Mouse (Mus musculus) adipocyte (in vitro differentiated cells): Measurements from ENCODE around the gene 1700001C02Rik.

ENCODE experiments used
- DNase-seq: peaks from one replicate; pipeline ENCODE4 v3.0.0-alpha.2; 2016; ENCODE audit warnings: low spot score

Gene 1700001C02Rik

GRCm38 (mm10) chr5:30494606-30495005 is 28.8 kb downstream of the 1700001C02Rik start:
- no peak for DNase-seq

GRCm38 (mm10) chr5:30495288-30495687 is 29.4 kb downstream of the 1700001C02Rik start:
- no peak for DNase-seq

GRCm38 (mm10) chr5:30496821-30497220 is 31.0 kb downstream of the 1700001C02Rik start:
- DNase-seq, result no peak

GRCm38 (mm10) chr5:30497299-30497698 is 31.5 kb downstream of the 1700001C02Rik start:
- DNase-seq, result no peak

GRCm38 (mm10) chr5:30513111-30513510 is 47.3 kb downstream of the 1700001C02Rik start:
- no peak for DNase-seq

- DNase-seq, result peak; percentile 88
Observed at GRCm38 (mm10) chr5:30516376-30516775, 50.5 kb downstream of the 1700001C02Rik start.

GRCm38 (mm10) chr5:30518108-30518507 is 52.3 kb downstream of the 1700001C02Rik start:
- DNase-seq, result peak; percentile 49

- DNase-seq, result no peak
Observed at GRCm38 (mm10) chr5:30518547-30518946, 52.7 kb downstream of the 1700001C02Rik start.

- DNase-seq, result no peak
Observed at GRCm38 (mm10) chr5:30519494-30519893, 53.6 kb downstream of the 1700001C02Rik start.

- DNase-seq, result peak; percentile 30
Observed at GRCm38 (mm10) chr5:30520214-30520732, 54.4 kb downstream of the 1700001C02Rik start.

- no peak for DNase-seq
Observed at GRCm38 (mm10) chr5:30522406-30522805, 56.6 kb downstream of the 1700001C02Rik start.

- peak; percentile 32 for DNase-seq
Observed at GRCm38 (mm10) chr5:30523131-30523530, 57.3 kb downstream of the 1700001C02Rik start.

GRCm38 (mm10) chr5:30524213-30524612 is 58.4 kb downstream of the 1700001C02Rik start:
- no peak for DNase-seq

GRCm38 (mm10) chr5:30525920-30526836 is 60.3 kb downstream of the 1700001C02Rik start:
- no peak for DNase-seq

GRCm38 (mm10) chr5:30527129-30527528 is 61.3 kb downstream of the 1700001C02Rik start:
- DNase-seq, result no peak

- no peak for DNase-seq
Observed at GRCm38 (mm10) chr5:30528906-30529305, 63.1 kb downstream of the 1700001C02Rik start.
